Comparison of ENCODE assay signal across 17 mouse cellular contexts in the genomic region with DNA sequence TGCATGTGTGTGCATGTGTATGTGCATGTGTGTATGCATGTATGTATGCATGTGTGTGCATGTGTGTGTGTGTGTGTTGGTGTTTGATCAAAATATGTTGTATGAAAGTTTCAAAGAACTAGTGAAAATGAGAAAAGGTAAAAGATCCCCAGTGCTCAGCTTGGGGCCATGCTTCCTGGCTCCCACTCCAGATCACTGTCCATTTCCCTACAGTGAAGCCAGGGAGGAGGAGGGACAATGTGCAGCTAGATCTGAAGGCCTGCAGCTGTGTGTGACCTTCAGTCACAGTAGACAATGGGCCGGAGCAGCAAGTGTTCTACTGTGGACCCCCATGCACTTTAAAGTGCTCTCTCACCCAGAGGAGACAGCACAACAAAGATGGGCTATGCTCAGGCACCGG.
"Had no signal": no experiment of that assay in that cellular context is flagged by ENCODE, and none has a peak within 500 bp of the region (broad histone marks: within the 10 kb centered on the region; RNA-seq: fewer than 3 reads in every experiment).

No protein-coding gene starts in this region.

- H3K36me3 ChIP-seq: midbrain, embryonic 10.5 days; midbrain, embryonic 13.5 days; neural tube, embryonic 13.5 days; neural tube, embryonic 15.5 days; stomach, embryonic 15.5 days had no signal

- H3K9me3 ChIP-seq: midbrain, embryonic 10.5 days; midbrain, embryonic 13.5 days; neural tube, embryonic 15.5 days; stomach, embryonic 15.5 days had no signal

- H3K4me1 ChIP-seq: stomach, embryonic 15.5 days had no signal

- H3K27ac ChIP-seq: midbrain, embryonic 10.5 days; midbrain, embryonic 13.5 days; neural tube, embryonic 13.5 days; neural tube, embryonic 15.5 days; stomach, embryonic 15.5 days; stomach, postnatal 0 days had no signal

- H3K27me3 ChIP-seq: stomach, embryonic 15.5 days had no signal

- H3K9ac ChIP-seq: lung, embryonic 14.5 days; midbrain, embryonic 13.5 days; neural tube, embryonic 13.5 days; neural tube, embryonic 15.5 days; stomach, embryonic 15.5 days had no signal

- ATAC-seq: midbrain, embryonic 13.5 days; midbrain, embryonic 16.5 days had no signal

- H3K4me3 ChIP-seq: midbrain, embryonic 10.5 days; midbrain, embryonic 13.5 days; myocyte; neural tube, embryonic 13.5 days; neural tube, embryonic 15.5 days; stomach, embryonic 15.5 days had no signal

- H3K4me2 ChIP-seq: lung, embryonic 14.5 days; midbrain, embryonic 13.5 days; neural tube, embryonic 13.5 days; neural tube, embryonic 15.5 days; stomach, embryonic 15.5 days had no signal

- DNase-seq: lung, adult 18-20 months; lung, embryonic 14.5 days; lung, postnatal 10 days; lung, postnatal 4 days; retina, postnatal 1 day; right cerebral cortex, postnatal 14 days; thymus, adult 2 months; thymus, postnatal 25 days; thymus, postnatal 4 days had no signal
